Mouse (Mus musculus) cerebellum, postnatal 36 days (tissue): ENCODE results near the gene Arhgap31.
"Not testable (repeated sequence)": the region's sequence is repeated elsewhere in the genome, so short reads cannot be mapped to it uniquely, and the experiment has no call there.

Experiments
- DNase-seq, 2 experiments: peaks; one replicate each; pipeline ENCODE4 v3.0.0; 2021 to 2022; ENCODE audit warnings: mixed read lengths in 2 of 2

Arhgap31 gene

GRCm38 (mm10) chr16:38683094-38683493 is 30.0 kb downstream of the Arhgap31 start:
- DNase-seq = no peak

GRCm38 (mm10) chr16:38681313-38681712 is 31.8 kb downstream of the Arhgap31 start:
- DNase-seq = no peak

GRCm38 (mm10) chr16:38679431-38680021 is 33.5 kb downstream of the Arhgap31 start:
- no peak for DNase-seq

- no peak for DNase-seq
Measured at GRCm38 (mm10) chr16:38678853-38679252, 34.2 kb downstream of the Arhgap31 start.

GRCm38 (mm10) chr16:38677941-38678340 is 35.1 kb downstream of the Arhgap31 start:
- not testable (repeated sequence) for DNase-seq

- DNase-seq = no peak
Measured at GRCm38 (mm10) chr16:38677171-38677570, 35.9 kb downstream of the Arhgap31 start.

GRCm38 (mm10) chr16:38676647-38677046 is 36.4 kb downstream of the Arhgap31 start:
- DNase-seq = no peak

- no peak for DNase-seq
Measured at GRCm38 (mm10) chr16:38675600-38676335, 37.3 kb downstream of the Arhgap31 start.

- DNase-seq = no peak
Measured at GRCm38 (mm10) chr16:38674891-38675290, 38.2 kb downstream of the Arhgap31 start.

GRCm38 (mm10) chr16:38673511-38673910 is 39.6 kb downstream of the Arhgap31 start:
- peak; percentile 28 to 30 for DNase-seq

- no peak for DNase-seq
Measured at GRCm38 (mm10) chr16:38672947-38673346, 40.1 kb downstream of the Arhgap31 start.

- no peak for DNase-seq
Measured at GRCm38 (mm10) chr16:38672370-38672769, 40.7 kb downstream of the Arhgap31 start.

GRCm38 (mm10) chr16:38670621-38671390 is 42.3 kb downstream of the Arhgap31 start:
- DNase-seq = peak; percentile 11 to 23

GRCm38 (mm10) chr16:38668871-38669675 is 44.0 kb downstream of the Arhgap31 start:
- DNase-seq = peak; percentile 12 to 16

- DNase-seq = no peak
Measured at GRCm38 (mm10) chr16:38666523-38666922, 46.6 kb downstream of the Arhgap31 start.

- DNase-seq = no peak
Measured at GRCm38 (mm10) chr16:38666016-38666415, 47.1 kb downstream of the Arhgap31 start.

- no peak for DNase-seq
Measured at GRCm38 (mm10) chr16:38662575-38662974, 50.5 kb downstream of the Arhgap31 start.

- no peak for DNase-seq
Measured at GRCm38 (mm10) chr16:38654308-38654707, 58.8 kb downstream of the Arhgap31 start.

- DNase-seq = no peak
Measured at GRCm38 (mm10) chr16:38653390-38653871, 59.6 kb downstream of the Arhgap31 start.

- no peak for DNase-seq
Measured at GRCm38 (mm10) chr16:38652653-38653052, 60.4 kb downstream of the Arhgap31 start.

GRCm38 (mm10) chr16:38651721-38652231 is 61.3 kb downstream of the Arhgap31 start:
- DNase-seq = no peak

- DNase-seq = no peak
Measured at GRCm38 (mm10) chr16:38651306-38651705, 61.8 kb downstream of the Arhgap31 start.
